Mouse (Mus musculus): ENCODE measurements around the gene Bst2. TPM values are rescaled to one million over a fixed set of nuclear protein-coding genes. Genes with fewer than 3 reads are reported as not detected.

The Bst2 gene
- total and polyA plus RNA-seq, 2 experiments from 2014 or later: 14.4 to 21.0 TPM

DNA sequence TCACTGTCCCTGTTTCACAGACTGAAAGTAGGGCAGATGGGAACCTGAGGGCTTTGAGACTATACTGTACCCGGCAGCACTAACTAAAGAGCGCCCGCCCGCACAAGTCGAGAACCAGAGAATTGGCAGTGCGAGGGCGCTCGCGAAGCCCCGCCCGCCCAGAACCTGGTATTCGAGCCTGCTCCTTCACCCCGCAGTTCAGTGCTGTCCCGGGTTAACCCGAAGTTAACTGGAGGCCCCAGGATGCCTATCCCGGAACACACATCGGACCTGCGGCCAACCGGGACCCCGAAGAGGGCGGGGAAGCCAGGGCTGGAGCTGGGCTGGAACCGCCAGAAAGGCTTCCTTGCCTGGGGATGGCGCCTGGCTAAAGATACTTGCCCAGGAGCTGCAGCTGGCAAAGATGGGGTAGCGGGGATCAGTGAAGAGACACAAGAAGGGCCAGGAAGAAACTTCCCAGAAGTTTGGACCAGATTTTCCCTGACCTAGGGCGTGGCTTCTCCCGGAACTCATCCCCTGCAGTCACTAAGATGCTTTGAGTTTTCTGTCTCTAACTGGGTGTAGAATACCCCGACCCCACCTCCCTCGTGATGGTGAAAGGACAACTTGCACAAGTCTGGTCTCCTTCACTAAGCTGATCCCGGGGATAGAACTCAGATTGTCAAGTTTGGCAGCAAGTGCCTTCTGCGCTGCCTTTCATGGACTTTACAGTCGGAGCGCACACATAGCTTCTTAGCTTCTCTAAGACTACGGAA lies 49.4 kb downstream of the Bst2 start, which contains the start of gene Gtpbp3:
Gene Gtpbp3, plus strand, starts transcription at position 413 of the 755 bp plus-strand sequence.
- Histone ChIP-seq H3K4me2 (ENCODE audit: low read depth, low read length) (peak within 1 kb of the TSS; percentile 92), H3K4me3 (ENCODE audit: low read length) (peak within 1 kb of the TSS; percentile 67), H3K27me3 (ENCODE audit: insufficient read depth, low read length) (no peaks in the 10 kb centered on the region), H3K36me3 (ENCODE audit: insufficient read depth, low read length) (peaks cover 11% of the 10 kb centered on the region; the same call in 1 of the 2 replicates), H3K9ac (replicated peaks; ENCODE audit: low read length) (peak within 1 kb of the TSS; percentile 69), H3K27ac (peak within 1 kb of the TSS; percentile 69; the same call in 1 of the 2 replicates), H3K9me3 (ENCODE audit: low read length) (no peaks in the 10 kb centered on the region), H3K4me1 (ENCODE audit: insufficient read depth, low read length) (peaks cover 12% of the 10 kb centered on the region)
- TF ChIP-seq CTCF (IDR thresholded peaks at IDR 0.05; ENCODE audit: low read depth): no peak
- under 1% methylated on average over 33 of the region's 33 CpGs for WGBS
- peak; percentile 85 for DNase-seq (ENCODE audit: low spot score)
- peak; percentile 27 for ATAC-seq

DNA sequence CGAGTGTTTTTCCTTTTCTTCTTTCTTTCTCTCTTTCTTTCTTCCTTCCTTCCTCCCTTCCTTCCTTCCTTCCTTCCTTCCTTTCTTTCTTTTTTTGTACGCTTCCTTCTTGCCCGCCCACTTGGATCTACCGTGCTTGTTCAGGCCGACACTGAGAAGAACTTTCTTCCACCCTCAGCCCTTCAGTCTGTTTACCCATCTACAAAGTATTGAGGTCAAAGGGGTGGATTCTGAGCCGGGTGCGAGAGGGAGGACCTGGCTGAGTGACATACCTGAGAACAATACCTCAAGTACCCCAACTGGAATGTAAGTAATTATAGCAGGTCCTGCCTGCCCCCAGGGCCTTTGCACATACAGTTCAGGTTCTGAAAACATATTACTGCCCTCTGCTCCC lies 51.1 kb downstream of the Bst2 start:
- H3K4me3 ChIP-seq (ENCODE audit: low read length): peak overlapping the region; percentile 92
- peak overlapping the region; percentile 82; the same call in 1 of the 2 replicates for H3K27ac ChIP-seq
- ATAC-seq (no peak), DNase-seq (ENCODE audit: low spot score) (no peak)
- TF ChIP-seq CTCF (IDR thresholded peaks at IDR 0.05; ENCODE audit: low read depth): no peak
- peak overlapping the region; percentile 90 for H3K4me2 ChIP-seq (ENCODE audit: low read depth, low read length)
- peaks cover 12% of the 10 kb centered on the region for H3K4me1 ChIP-seq (ENCODE audit: insufficient read depth, low read length)
- no peaks in the 10 kb centered on the region for H3K27me3 ChIP-seq (ENCODE audit: insufficient read depth, low read length)
- 10% methylated on average over 7 of the region's 7 CpGs for WGBS
- peaks cover 9% of the 10 kb centered on the region; the same call in 1 of the 2 replicates for H3K36me3 ChIP-seq (ENCODE audit: insufficient read depth, low read length)
- H3K9me3 ChIP-seq (ENCODE audit: low read length): no peaks in the 10 kb centered on the region
- H3K9ac ChIP-seq (replicated peaks; ENCODE audit: low read length): peak overlapping the region; percentile 94; the same call in 1 of the 2 replicates

DNA sequence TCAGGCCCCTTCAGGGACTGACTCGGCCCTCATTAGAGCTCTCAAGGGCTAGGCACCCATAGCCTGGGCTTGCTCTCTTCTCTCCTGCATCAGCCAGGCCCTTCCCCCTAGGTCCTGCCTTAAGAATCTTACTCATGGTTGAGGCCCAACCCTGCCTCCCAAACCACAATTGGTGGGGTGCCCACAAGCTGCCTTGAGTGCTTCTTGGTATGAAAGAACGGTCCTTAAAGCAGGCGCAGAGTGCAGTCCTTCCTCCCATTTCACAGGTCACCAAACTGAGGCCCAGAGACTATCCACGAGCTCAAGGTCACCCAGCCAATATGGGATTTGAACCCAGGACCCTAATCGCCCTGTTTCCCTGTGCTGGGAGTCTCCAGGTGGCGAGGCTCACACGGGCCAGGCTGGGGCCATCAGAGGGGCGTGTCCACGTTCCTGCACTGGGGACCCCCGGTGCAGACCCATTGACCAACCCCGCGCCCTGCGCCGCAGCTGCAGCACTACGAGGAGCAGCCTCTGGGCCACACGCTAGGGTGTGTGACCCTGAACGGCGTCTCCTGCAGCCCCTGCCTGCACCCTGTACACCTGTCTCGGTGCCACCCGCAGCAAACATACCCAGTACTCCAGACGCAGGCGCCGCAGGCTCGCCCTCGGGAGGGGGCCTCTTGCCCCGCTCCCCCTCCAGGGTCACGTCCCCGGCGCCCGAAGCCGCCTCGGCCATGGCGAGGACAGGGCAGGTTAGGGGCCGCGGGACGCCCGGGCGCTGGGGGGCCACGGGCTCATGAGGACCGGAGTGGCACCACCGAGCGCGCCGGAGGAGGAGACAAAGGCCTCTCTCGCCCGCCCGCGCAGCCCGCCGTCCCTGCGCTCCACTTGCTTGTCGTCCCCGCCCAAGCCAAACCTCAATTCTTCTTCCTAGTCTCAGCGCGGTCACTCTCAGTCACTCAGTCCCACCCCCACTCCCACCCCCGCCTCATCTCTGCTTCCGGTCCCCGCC lies 51.8 kb downstream of the Bst2 start, which contains the start of gene Ano8:
Gene Ano8, minus strand, starts transcription at position 822 of the 994 bp plus-strand sequence.
- H3K9me3 ChIP-seq (ENCODE audit: low read length): no peaks in the 10 kb centered on the region
- no peaks in the 10 kb centered on the region for H3K27me3 ChIP-seq (ENCODE audit: insufficient read depth, low read length)
- peak within 1 kb of the TSS; percentile 90 for H3K4me2 ChIP-seq (ENCODE audit: low read depth, low read length)
- no peak for TF ChIP-seq CTCF (IDR thresholded peaks at IDR 0.05; ENCODE audit: low read depth)
- peaks cover 12% of the 10 kb centered on the region for H3K4me1 ChIP-seq (ENCODE audit: insufficient read depth, low read length)
- peak within 1 kb of the TSS; percentile 94 for H3K9ac ChIP-seq (replicated peaks; ENCODE audit: low read length)
- peak; percentile 85 for ATAC-seq
- H3K27ac ChIP-seq: peak within 1 kb of the TSS; percentile 82
- peaks cover 11% of the 10 kb centered on the region; the same call in 1 of the 2 replicates for H3K36me3 ChIP-seq (ENCODE audit: insufficient read depth, low read length)
- 6% methylated on average over 48 of the region's 58 CpGs for WGBS
- H3K4me3 ChIP-seq (ENCODE audit: low read length): peak within 1 kb of the TSS; percentile 92
- DNase-seq (ENCODE audit: low spot score): peak; percentile 95

DNA sequence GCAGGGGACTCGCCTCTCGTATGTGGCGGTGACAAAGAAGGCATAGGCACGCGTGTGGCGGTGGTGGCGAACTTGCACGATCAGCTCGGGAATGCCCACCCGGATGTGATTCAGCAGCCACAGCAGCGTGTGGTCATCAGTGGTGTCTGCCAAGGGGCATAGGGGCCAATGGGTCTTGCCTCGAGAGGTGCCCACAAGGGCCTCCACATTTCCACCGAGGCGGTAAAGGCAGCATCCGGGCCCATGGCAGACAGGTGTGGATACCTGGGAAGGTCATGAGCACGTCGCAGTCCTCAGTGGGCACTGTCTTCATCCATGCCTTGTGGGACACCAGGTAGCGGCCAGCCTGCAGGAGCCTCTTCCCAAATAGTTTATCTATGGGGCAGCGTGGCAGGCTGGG lies 52.5 kb downstream of the Bst2 start:
- Histone ChIP-seq H3K4me2 (ENCODE audit: low read depth, low read length) (peak overlapping the region; percentile 90), H3K36me3 (ENCODE audit: insufficient read depth, low read length) (peaks cover 15% of the 10 kb centered on the region; the same call in 1 of the 2 replicates), H3K4me1 (ENCODE audit: insufficient read depth, low read length) (peaks cover 12% of the 10 kb centered on the region), H3K9me3 (ENCODE audit: low read length) (no peaks in the 10 kb centered on the region), H3K9ac (replicated peaks; ENCODE audit: low read length) (peak overlapping the region; percentile 94), H3K4me3 (ENCODE audit: low read length) (peak overlapping the region; percentile 92), H3K27me3 (ENCODE audit: insufficient read depth, low read length) (no peaks in the 10 kb centered on the region), H3K27ac (peak overlapping the region; percentile 82; the same call in 1 of the 2 replicates)
- TF ChIP-seq CTCF (IDR thresholded peaks at IDR 0.05; ENCODE audit: low read depth): no peak
- ATAC-seq (no peak), DNase-seq (ENCODE audit: low spot score) (no peak)
- 93% methylated on average over 19 of the region's 19 CpGs for WGBS

Other genes starting within 250 kb of the Bst2 start
- 116 and 119 TPM in 2 replicates for gene Use1, start 170.6 kb downstream of the Bst2 start, total RNA-seq (2014; rRNA removed)
- gene Use1, start 170.6 kb downstream of the Bst2 start, polyA plus RNA-seq (2015; fragmentation: Nextera tagmentation; extraction: Ambion mirVana): 123 and 129 TPM in 2 replicates
- 11.8 and 12.3 TPM in 2 replicates for gene Ocel1, start 166.2 kb downstream of the Bst2 start, total RNA-seq (2014; rRNA removed)
- 5.0 and 5.8 TPM in 2 replicates for gene Ocel1, start 166.2 kb downstream of the Bst2 start, polyA plus RNA-seq (2015; fragmentation: Nextera tagmentation; extraction: Ambion mirVana)
- 127 and 129 TPM in 2 replicates for gene Nr2f6, start 155.5 kb downstream of the Bst2 start, total RNA-seq (2014; rRNA removed)
- 33.8 and 34.1 TPM in 2 replicates for gene Nr2f6, start 155.5 kb downstream of the Bst2 start, polyA plus RNA-seq (2015; fragmentation: Nextera tagmentation; extraction: Ambion mirVana)
- gene Ushbp1, start 141.7 kb downstream of the Bst2 start, total RNA-seq (2014; rRNA removed): 2.9 and 4.8 TPM in 2 replicates
- gene Ushbp1, start 141.7 kb downstream of the Bst2 start, polyA plus RNA-seq (2015; fragmentation: Nextera tagmentation; extraction: Ambion mirVana): 5.1 and 5.3 TPM in 2 replicates
- 75.6 and 103 TPM in 2 replicates for gene Babam1, start 140.6 kb downstream of the Bst2 start, total RNA-seq (2014; rRNA removed)
- 94.7 and 95.0 TPM in 2 replicates for gene Babam1, start 140.6 kb downstream of the Bst2 start, polyA plus RNA-seq (2015; fragmentation: Nextera tagmentation; extraction: Ambion mirVana)
- gene Ankle1, start 131.4 kb downstream of the Bst2 start, total RNA-seq (2014; rRNA removed): 5.1 and 12.0 TPM in 2 replicates
- 5.1 and 5.9 TPM in 2 replicates for gene Ankle1, start 131.4 kb downstream of the Bst2 start, polyA plus RNA-seq (2015; fragmentation: Nextera tagmentation; extraction: Ambion mirVana)
- gene Abhd8, start 73.8 kb downstream of the Bst2 start, total RNA-seq (2014; rRNA removed): 325 and 330 TPM in 2 replicates
- gene Abhd8, start 73.8 kb downstream of the Bst2 start, polyA plus RNA-seq (2015; fragmentation: Nextera tagmentation; extraction: Ambion mirVana): 190 and 195 TPM in 2 replicates
- gene Mrpl34, start 72.5 kb downstream of the Bst2 start, total RNA-seq (2014; rRNA removed): 77.9 and 127 TPM in 2 replicates
- gene Mrpl34, start 72.5 kb downstream of the Bst2 start, polyA plus RNA-seq (2015; fragmentation: Nextera tagmentation; extraction: Ambion mirVana): 155 and 164 TPM in 2 replicates
- 191 and 195 TPM in 2 replicates for gene Dda1, start 68.3 kb downstream of the Bst2 start, total RNA-seq (2014; rRNA removed)
- gene Dda1, start 68.3 kb downstream of the Bst2 start, polyA plus RNA-seq (2015; fragmentation: Nextera tagmentation; extraction: Ambion mirVana): 241 and 246 TPM in 2 replicates
- 78.6 and 80.5 TPM in 2 replicates for gene Ano8, start 51.5 kb downstream of the Bst2 start, total RNA-seq (2014; rRNA removed)
- 4.7 and 5.3 TPM in 2 replicates for gene Ano8, start 51.5 kb downstream of the Bst2 start, polyA plus RNA-seq (2015; fragmentation: Nextera tagmentation; extraction: Ambion mirVana)
- 36.1 and 58.5 TPM in 2 replicates for gene Gtpbp3, start 49.4 kb downstream of the Bst2 start, total RNA-seq (2014; rRNA removed)
- gene Gtpbp3, start 49.4 kb downstream of the Bst2 start, polyA plus RNA-seq (2015; fragmentation: Nextera tagmentation; extraction: Ambion mirVana): 12.1 and 15.5 TPM in 2 replicates
- 8.0 and 8.3 TPM in 2 replicates for gene Plvap, start 25.7 kb downstream of the Bst2 start, total RNA-seq (2014; rRNA removed)
- gene Plvap, start 25.7 kb downstream of the Bst2 start, polyA plus RNA-seq (2015; fragmentation: Nextera tagmentation; extraction: Ambion mirVana): 10.2 and 15.3 TPM in 2 replicates
- gene Ccdc194, start 11.7 kb downstream of the Bst2 start, total RNA-seq (2014; rRNA removed): 0.58 TPM in 1 of 2 replicates, not detected in the other
- 0.13 and 0.34 TPM in 2 replicates for gene Ccdc194, start 11.7 kb downstream of the Bst2 start, polyA plus RNA-seq (2015; fragmentation: Nextera tagmentation; extraction: Ambion mirVana)
- gene Mvb12a, start 5.5 kb upstream of the Bst2 start, total RNA-seq (2014; rRNA removed): 75.9 and 83.8 TPM in 2 replicates
- 83.7 and 85.7 TPM in 2 replicates for gene Mvb12a, start 5.5 kb upstream of the Bst2 start, polyA plus RNA-seq (2015; fragmentation: Nextera tagmentation; extraction: Ambion mirVana)
- gene Tmem221, start 21.4 kb upstream of the Bst2 start, total RNA-seq (2014; rRNA removed): 1.3 TPM in 1 of 2 replicates, not detected in the other
- gene Tmem221, start 21.4 kb upstream of the Bst2 start, polyA plus RNA-seq (2015; fragmentation: Nextera tagmentation; extraction: Ambion mirVana): 0.18 and 0.29 TPM in 2 replicates
- not detected in 2 replicates for gene Nxnl1, start 29.1 kb upstream of the Bst2 start, total RNA-seq (2014; rRNA removed)
- gene Nxnl1, start 29.1 kb upstream of the Bst2 start, polyA plus RNA-seq (2015; fragmentation: Nextera tagmentation; extraction: Ambion mirVana): 0.20 TPM in 1 of 2 replicates, not detected in the other
- gene Slc27a1, start 31.4 kb upstream of the Bst2 start, total RNA-seq (2014; rRNA removed): 210 and 238 TPM in 2 replicates
- gene Slc27a1, start 31.4 kb upstream of the Bst2 start, polyA plus RNA-seq (2015; fragmentation: Nextera tagmentation; extraction: Ambion mirVana): 127 and 152 TPM in 2 replicates
- gene Pgls, start 54.7 kb upstream of the Bst2 start, total RNA-seq (2014; rRNA removed): 344 and 379 TPM in 2 replicates
- 272 and 275 TPM in 2 replicates for gene Pgls, start 54.7 kb upstream of the Bst2 start, polyA plus RNA-seq (2015; fragmentation: Nextera tagmentation; extraction: Ambion mirVana)
- 6.0 TPM in 2 replicates for gene Fam129c, start 60.2 kb upstream of the Bst2 start, total RNA-seq (2014; rRNA removed)
- gene Fam129c, start 60.2 kb upstream of the Bst2 start, polyA plus RNA-seq (2015; fragmentation: Nextera tagmentation; extraction: Ambion mirVana): 3.3 and 4.0 TPM in 2 replicates
- gene Colgalt1, start 73.5 kb upstream of the Bst2 start, total RNA-seq (2014; rRNA removed): 95.9 and 121 TPM in 2 replicates
- 55.3 and 56.7 TPM in 2 replicates for gene Colgalt1, start 73.5 kb upstream of the Bst2 start, polyA plus RNA-seq (2015; fragmentation: Nextera tagmentation; extraction: Ambion mirVana)
- 81.4 and 89.1 TPM in 2 replicates for gene Unc13a, start 134.3 kb upstream of the Bst2 start, total RNA-seq (2014; rRNA removed)
- 16.8 and 16.9 TPM in 2 replicates for gene Unc13a, start 134.3 kb upstream of the Bst2 start, polyA plus RNA-seq (2015; fragmentation: Nextera tagmentation; extraction: Ambion mirVana)
- 14.8 and 15.3 TPM in 2 replicates for gene Jak3, start 138.8 kb upstream of the Bst2 start, total RNA-seq (2014; rRNA removed)
- gene Jak3, start 138.8 kb upstream of the Bst2 start, polyA plus RNA-seq (2015; fragmentation: Nextera tagmentation; extraction: Ambion mirVana): 7.3 and 7.4 TPM in 2 replicates
- gene Insl3, start 151.8 kb upstream of the Bst2 start, total RNA-seq (2014; rRNA removed): not detected in 2 replicates
- 1.7 and 3.4 TPM in 2 replicates for gene Insl3, start 151.8 kb upstream of the Bst2 start, polyA plus RNA-seq (2015; fragmentation: Nextera tagmentation; extraction: Ambion mirVana)
- gene B3gnt3, start 164.3 kb upstream of the Bst2 start, total RNA-seq (2014; rRNA removed): 0.42 and 0.50 TPM in 2 replicates
- gene B3gnt3, start 164.3 kb upstream of the Bst2 start, polyA plus RNA-seq (2015; fragmentation: Nextera tagmentation; extraction: Ambion mirVana): 0.52 and 0.60 TPM in 2 replicates
- 84.2 and 99.0 TPM in 2 replicates for gene Fcho1, start 188.3 kb upstream of the Bst2 start, total RNA-seq (2014; rRNA removed)
- 62.2 and 65.8 TPM in 2 replicates for gene Fcho1, start 188.3 kb upstream of the Bst2 start, polyA plus RNA-seq (2015; fragmentation: Nextera tagmentation; extraction: Ambion mirVana)